In the genomic region with DNA sequence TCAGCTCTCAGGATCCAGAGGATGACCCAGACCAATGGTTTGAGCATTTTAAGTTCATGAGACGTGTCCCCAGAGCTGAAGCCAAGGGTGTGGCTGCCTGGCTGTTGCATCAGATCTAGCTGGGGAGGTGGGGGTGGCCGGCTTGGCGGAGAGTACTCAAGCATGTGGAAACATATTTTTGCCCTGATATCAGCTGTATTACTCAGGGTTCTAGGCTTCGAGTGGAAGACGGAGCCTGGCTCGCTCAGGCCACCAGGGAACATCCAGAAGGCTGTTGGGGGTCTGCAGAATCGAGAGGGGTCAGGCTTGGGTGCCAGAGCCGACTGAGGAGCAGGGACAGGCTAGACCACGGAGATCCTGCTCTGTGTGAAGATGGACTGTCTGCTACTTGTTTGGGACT, we compare ENCODE assay signal across 10 mouse cellular contexts. TPM values are rescaled to one million over a fixed set of nuclear protein-coding genes. Genes with fewer than 3 reads are reported as not detected.
DNase-seq lines count a peak whose midpoint lies in the region; ATAC-seq and TF ChIP-seq lines count a peak whose summit lies in the region.
"Had no signal": no experiment of that assay in that cellular context is flagged by ENCODE, and none has a peak within 500 bp of the region (broad histone marks: within the 10 kb centered on the region; RNA-seq: fewer than 3 reads in every experiment).

No protein-coding gene starts in this region.

- H3K27me3 ChIP-seq in kidney, adult 2 months (replicated peaks; ENCODE audit: control insufficient read depth, insufficient read depth, low read length), result no peaks in the 10 kb centered on the region
- H3K27me3 ChIP-seq in kidney, embryonic 14.5 days (ENCODE audit: control insufficient read depth, insufficient read depth, low read length), result 0 out of 2 replicates have a peak, but pooled peaks cover 5% of the 10 kb centered on the region
- H3K27me3 ChIP-seq in stomach, embryonic 15.5 days (replicated peaks), result peaks cover 5% of the 10 kb centered on the region; the same call in 1 of the 2 replicates
- H3K27me3 ChIP-seq in forebrain, postnatal 0 days (ENCODE audit: insufficient read depth, low read length), result no peaks in the 10 kb centered on the region
- peaks cover 7% of the 10 kb centered on the region for H3K27me3 ChIP-seq in midbrain, embryonic 15.5 days (replicated peaks)
- peaks cover 12% of the 10 kb centered on the region for H3K27me3 ChIP-seq in kidney, embryonic 16.5 days (ENCODE audit: insufficient read depth, low read length)

- no peaks in the 10 kb centered on the region for H3K4me1 ChIP-seq in kidney, adult 2 months (ENCODE audit: control insufficient read depth, insufficient read depth, low read length)
- H3K4me1 ChIP-seq in kidney, embryonic 14.5 days (ENCODE audit: control insufficient read depth, insufficient read depth, low read length), result peaks cover 15% of the 10 kb centered on the region
- no peaks in the 10 kb centered on the region for H3K4me1 ChIP-seq in brown adipose tissue, adult 24 weeks (ENCODE audit: control insufficient read depth, insufficient read depth, insufficient read length, low read length)
- peaks cover 18% of the 10 kb centered on the region for H3K4me1 ChIP-seq in stomach, embryonic 15.5 days
- peaks cover 7% of the 10 kb centered on the region; the same call in 1 of the 2 replicates for H3K4me1 ChIP-seq in forebrain, postnatal 0 days (ENCODE audit: insufficient read depth)
- peaks cover 9% of the 10 kb centered on the region; the same call in 1 of the 2 replicates for H3K4me1 ChIP-seq in midbrain, embryonic 15.5 days
- peaks cover 18% of the 10 kb centered on the region for H3K4me1 ChIP-seq in kidney, embryonic 16.5 days (ENCODE audit: insufficient read depth, low read length)

- TF ChIP-seq POLR2A in kidney, adult 2 months (IDR thresholded peaks at IDR 0.05; ENCODE audit: low read depth, low read length), result no peak

- H3K36me3 ChIP-seq in kidney, adult 2 months (ENCODE audit: control insufficient read depth, insufficient read depth, low read length), result no peaks in the 10 kb centered on the region
- no peaks in the 10 kb centered on the region for H3K36me3 ChIP-seq in kidney, embryonic 14.5 days (ENCODE audit: control insufficient read depth, insufficient read depth, low read length)
- H3K36me3 ChIP-seq in stomach, embryonic 15.5 days, result no peaks in the 10 kb centered on the region
- no peaks in the 10 kb centered on the region for H3K36me3 ChIP-seq in forebrain, postnatal 0 days (ENCODE audit: insufficient read depth)
- no peaks in the 10 kb centered on the region for H3K36me3 ChIP-seq in midbrain, embryonic 15.5 days (replicated peaks)
- H3K36me3 ChIP-seq in kidney, embryonic 16.5 days (ENCODE audit: insufficient read depth, low read length), result no peaks in the 10 kb centered on the region

- TF ChIP-seq CTCF in kidney, adult 2 months (conservative IDR thresholded peaks at IDR 0.05; ENCODE audit: insufficient read depth, insufficient read length, low read depth, low read length), result no peak
- TF ChIP-seq CTCF in forebrain, postnatal 0 days (IDR thresholded peaks at IDR 0.05; ENCODE audit: low read depth), result no peak

- ATAC-seq in kidney, embryonic 14.5 days (ENCODE audit: low FRiP score, low TSS enrichment), result no peak
- ATAC-seq in stomach, embryonic 15.5 days (ENCODE audit: insufficient read depth, low FRiP score, low read depth), result no peak
- no peak for ATAC-seq in forebrain, postnatal 0 days
- no peak for ATAC-seq in midbrain, embryonic 15.5 days (replicated peaks)
- ATAC-seq in kidney, embryonic 16.5 days (ENCODE audit: low FRiP score, low TSS enrichment), result no peak
- ATAC-seq: hindbrain, embryonic 16.5 days had no signal

- H3K4me2 ChIP-seq in kidney, embryonic 14.5 days (replicated peaks; ENCODE audit: low read depth, low read length), result no peak overlapping the region
- H3K4me2 ChIP-seq in stomach, embryonic 15.5 days, result no peak overlapping the region
- no peak overlapping the region for H3K4me2 ChIP-seq in forebrain, postnatal 0 days (ENCODE audit: low read depth)
- no peak overlapping the region for H3K4me2 ChIP-seq in midbrain, embryonic 15.5 days
- H3K4me2 ChIP-seq in kidney, embryonic 16.5 days (replicated peaks; ENCODE audit: low read depth, low read length), result no peak overlapping the region

- intact Hi-C loops in heart, postnatal 14 days (cut with DNase I), result loop anchor here (2.0 kb wide), 1 partner anchor 529 kb away; no protein-coding TSS in a partner anchor

- no peaks in the 10 kb centered on the region for H3K9me3 ChIP-seq in kidney, embryonic 14.5 days (ENCODE audit: control insufficient read depth, low read length)
- H3K9me3 ChIP-seq in stomach, embryonic 15.5 days, result no peaks in the 10 kb centered on the region
- H3K9me3 ChIP-seq in forebrain, postnatal 0 days (ENCODE audit: low read length), result no peaks in the 10 kb centered on the region
- no peaks in the 10 kb centered on the region for H3K9me3 ChIP-seq in midbrain, embryonic 15.5 days
- H3K9me3 ChIP-seq in kidney, embryonic 16.5 days (ENCODE audit: low read length), result no peaks in the 10 kb centered on the region

- H3K9ac ChIP-seq in kidney, embryonic 14.5 days (ENCODE audit: low read depth, low read length), result no peak overlapping the region
- no peak overlapping the region for H3K9ac ChIP-seq in stomach, embryonic 15.5 days
- no peak overlapping the region for H3K9ac ChIP-seq in forebrain, postnatal 0 days
- no peak overlapping the region for H3K9ac ChIP-seq in midbrain, embryonic 15.5 days
- H3K9ac ChIP-seq in kidney, embryonic 16.5 days (replicated peaks; ENCODE audit: low read length), result no peak overlapping the region

- H3K4me3 ChIP-seq in kidney, adult 2 months (ENCODE audit: insufficient read depth, low read depth, low read length), result no peak overlapping the region
- H3K4me3 ChIP-seq in kidney, embryonic 14.5 days (ENCODE audit: low read length), result no peak overlapping the region
- H3K4me3 ChIP-seq in brown adipose tissue, adult 24 weeks (ENCODE audit: insufficient read depth, low read depth, low read length), result no peak overlapping the region
- no peak overlapping the region for H3K4me3 ChIP-seq in stomach, embryonic 15.5 days (replicated peaks)
- H3K4me3 ChIP-seq in forebrain, postnatal 0 days (ENCODE audit: low read depth, low read length), result no peak overlapping the region
- no peak overlapping the region for H3K4me3 ChIP-seq in midbrain, embryonic 15.5 days
- H3K4me3 ChIP-seq in kidney, embryonic 16.5 days (ENCODE audit: low read length), result no peak overlapping the region

- peak; percentile 8 for DNase-seq in kidney, adult 2 months
- DNase-seq in heart, postnatal 14 days, result peak; percentile 68
- no peak for DNase-seq in forebrain, postnatal 0 days

- H3K27ac ChIP-seq in kidney, adult 2 months (ENCODE audit: insufficient read depth, low read depth, low read length), result no peak overlapping the region
- H3K27ac ChIP-seq in kidney, embryonic 14.5 days (ENCODE audit: low read depth, low read length), result no peak overlapping the region
- H3K27ac ChIP-seq in brown adipose tissue, adult 24 weeks (replicated peaks; ENCODE audit: low read depth, low read length), result peak overlapping the region; percentile 64; the same call in 1 of the 2 replicates
- H3K27ac ChIP-seq in stomach, embryonic 15.5 days, result peak overlapping the region; percentile 35; the same call in 1 of the 2 replicates
- no peak overlapping the region for H3K27ac ChIP-seq in forebrain, postnatal 0 days (ENCODE audit: low read depth, low read length)
- H3K27ac ChIP-seq in midbrain, embryonic 15.5 days, result no peak overlapping the region
- no peak overlapping the region for H3K27ac ChIP-seq in kidney, embryonic 16.5 days (ENCODE audit: low read length)
- H3K27ac ChIP-seq: macrophage had no signal

- 59% methylated on average over 9 of the region's 9 CpGs for WGBS in kidney, adult 2 months
- WGBS in kidney, embryonic 14.5 days, result 65% methylated on average over 9 of the region's 9 CpGs
- 62% methylated on average over 9 of the region's 9 CpGs for WGBS in stomach, embryonic 15.5 days
- 87% methylated on average over 9 of the region's 9 CpGs for WGBS in forebrain, postnatal 0 days
- 90% methylated on average over 9 of the region's 9 CpGs for WGBS in midbrain, embryonic 15.5 days
- 61% methylated on average over 9 of the region's 9 CpGs for WGBS in kidney, embryonic 16.5 days

RNA-seq across cellular contexts. Expression of a gene that starts 30.6 kb away (rescaled TPM):
- polyA plus RNA-seq in kidney, adult 2 months (2012; rRNA removed), result 1.1 and 1.5 TPM in 2 replicates
- polyA plus RNA-seq in kidney, embryonic 14.5 days (2014; fragmentation: Nextera tagmentation; extraction: Ambion mirVana), result 0.50 and 0.51 TPM in 2 replicates
- 2.0 and 6.1 TPM in 2 replicates for polyA plus RNA-seq in brown adipose tissue, adult 24 weeks (2012; ENCODE audit: insufficient read depth, insufficient read length, missing spikeins)
- 1 to 10 TPM; 6.7 to 7.3 TPM for total RNA-seq in heart, postnatal 14 days (2021)
- 3.1 and 3.3 TPM in 2 replicates for polyA plus RNA-seq in stomach, embryonic 15.5 days (2015; fragmentation: Nextera tagmentation; extraction: Ambion mirVana)
- 0.46 and 1.0 TPM in 2 replicates for total RNA-seq in forebrain, postnatal 0 days (2014; rRNA removed)
- polyA plus RNA-seq in forebrain, postnatal 0 days (2015; fragmentation: Nextera tagmentation; extraction: Ambion mirVana), result 0.19 and 0.22 TPM in 2 replicates
- 0.18 and 0.26 TPM in 2 replicates for polyA plus RNA-seq in midbrain, embryonic 15.5 days (2015; fragmentation: Nextera tagmentation; extraction: Ambion mirVana)
- polyA plus RNA-seq in kidney, embryonic 16.5 days (2015; fragmentation: Nextera tagmentation; extraction: Ambion mirVana), result 1.2 and 1.7 TPM in 2 replicates
- polyA plus RNA-seq: macrophage had no signal

RNA-seq across cellular contexts. Expression of a gene that starts 46.1 kb away (rescaled TPM):
- 45.6 and 48.6 TPM in 2 replicates for polyA plus RNA-seq in kidney, adult 2 months (2012; rRNA removed)
- 768 and 779 TPM in 2 replicates for polyA plus RNA-seq in kidney, embryonic 14.5 days (2014; fragmentation: Nextera tagmentation; extraction: Ambion mirVana)
- polyA plus RNA-seq in brown adipose tissue, adult 24 weeks (2012; ENCODE audit: insufficient read depth, insufficient read length, missing spikeins), result 71.5 and 92.5 TPM in 2 replicates
- total RNA-seq in heart, postnatal 14 days (2021), result 100 to 1,000 TPM in 1 of 2 experiments, 10 to 100 TPM in 1; 85.2 to 106 TPM
- polyA plus RNA-seq in stomach, embryonic 15.5 days (2015; fragmentation: Nextera tagmentation; extraction: Ambion mirVana), result 518 and 547 TPM in 2 replicates
- total RNA-seq in forebrain, postnatal 0 days (2014; rRNA removed), result 258 and 312 TPM in 2 replicates
- polyA plus RNA-seq in forebrain, postnatal 0 days (2015; fragmentation: Nextera tagmentation; extraction: Ambion mirVana), result 330 and 336 TPM in 2 replicates
- 342 and 346 TPM in 2 replicates for polyA plus RNA-seq in midbrain, embryonic 15.5 days (2015; fragmentation: Nextera tagmentation; extraction: Ambion mirVana)
- polyA plus RNA-seq in kidney, embryonic 16.5 days (2015; fragmentation: Nextera tagmentation; extraction: Ambion mirVana), result 613 and 614 TPM in 2 replicates

RNA-seq across cellular contexts. Expression of a gene that starts 57.6 kb away (rescaled TPM):
- polyA plus RNA-seq in kidney, adult 2 months (2012; rRNA removed), result 22.4 and 24.8 TPM in 2 replicates
- 18.1 and 29.5 TPM in 2 replicates for polyA plus RNA-seq in kidney, embryonic 14.5 days (2014; fragmentation: Nextera tagmentation; extraction: Ambion mirVana)
- polyA plus RNA-seq in brown adipose tissue, adult 24 weeks (2012; ENCODE audit: insufficient read depth, insufficient read length, missing spikeins), result 5.5 and 8.2 TPM in 2 replicates
- 10 to 100 TPM; 16.0 to 18.8 TPM for total RNA-seq in heart, postnatal 14 days (2021)
- 26.3 and 34.6 TPM in 2 replicates for polyA plus RNA-seq in stomach, embryonic 15.5 days (2015; fragmentation: Nextera tagmentation; extraction: Ambion mirVana)
- 17.4 and 18.5 TPM in 2 replicates for total RNA-seq in forebrain, postnatal 0 days (2014; rRNA removed)
- polyA plus RNA-seq in forebrain, postnatal 0 days (2015; fragmentation: Nextera tagmentation; extraction: Ambion mirVana), result 9.4 and 12.5 TPM in 2 replicates
- 15.4 and 15.6 TPM in 2 replicates for polyA plus RNA-seq in midbrain, embryonic 15.5 days (2015; fragmentation: Nextera tagmentation; extraction: Ambion mirVana)
- polyA plus RNA-seq in kidney, embryonic 16.5 days (2015; fragmentation: Nextera tagmentation; extraction: Ambion mirVana), result 36.7 and 43.6 TPM in 2 replicates

Comparison
In these comparisons a context has a peak if more than half of its experiments do, and no peak if none do; other contexts are left out.
1. H3K27ac ChIP-seq: peak in brown adipose tissue, adult 24 weeks (single experiment) and stomach, embryonic 15.5 days (single experiment); none in kidney, adult 2 months (single experiment), kidney, embryonic 14.5 days (single experiment), forebrain, postnatal 0 days (single experiment), midbrain, embryonic 15.5 days (single experiment) and kidney, embryonic 16.5 days (single experiment).